Mouse (Mus musculus) C2C12 (cell line): ENCODE measurements around the gene Dock3. TPM values are rescaled to one million over a fixed set of nuclear protein-coding genes. Genes with fewer than 3 reads are reported as not detected.

Experiments
- H3K27me3 ChIP-seq: one replicate; pipeline ENCODE4 v1.6.1; 2011; ENCODE audit not compliant: control insufficient read depth, insufficient read depth, insufficient read length
- H3K36me3 ChIP-seq: one replicate; pipeline ENCODE4 v1.6.1; 2011; ENCODE audit not compliant: control insufficient read depth, insufficient read depth
- H3K4me3 ChIP-seq: one replicate; pipeline ENCODE4 v1.5.1; 2011; ENCODE audit warnings: mild to moderate bottlenecking, control low read depth; ENCODE audit not compliant: poor library complexity, insufficient read depth, severe bottlenecking
- H3K79me2 ChIP-seq: one replicate; pipeline ENCODE4 v1.6.1; 2011; ENCODE audit not compliant: control insufficient read depth, insufficient read depth
- H3K79me3 ChIP-seq: one replicate; pipeline ENCODE4 v1.6.1; 2011; ENCODE audit warnings: low read depth, control low read depth
- H3ac ChIP-seq: one replicate; pipeline ENCODE3; 2011; ENCODE audit warnings: low read depth; ENCODE audit not compliant: control insufficient read depth, insufficient read length
- CEBPB ChIP-seq: IDR thresholded peaks from one replicate; pipeline ENCODE4 v1.6.1; 2011; ENCODE audit warnings: low read depth, mild to moderate bottlenecking, control low read depth, moderate library complexity
- CTCF ChIP-seq: IDR thresholded peaks from one replicate; pipeline ENCODE4 v1.5.1; 2011; ENCODE audit not compliant: control insufficient read depth, insufficient read depth, insufficient read length
- FOSL1 ChIP-seq: IDR thresholded peaks from one replicate; pipeline ENCODE4 v1.8.0; 2011; ENCODE audit warnings: mild to moderate bottlenecking, low read length; ENCODE audit not compliant: poor library complexity, insufficient read depth, severe bottlenecking
- MAX ChIP-seq: IDR thresholded peaks from one replicate; pipeline ENCODE4 v1.6.1; 2011; ENCODE audit warnings: mild to moderate bottlenecking, control low read depth
- MYOD1 ChIP-seq: IDR thresholded peaks from one replicate; pipeline ENCODE4 v1.6.1; 2011; ENCODE audit warnings: low read depth; ENCODE audit not compliant: control insufficient read depth, insufficient read length
- MYOG ChIP-seq: IDR thresholded peaks from one replicate; pipeline ENCODE4 v1.6.1; 2011; ENCODE audit not compliant: control insufficient read depth, insufficient read length; ENCODE audit errors: extremely low read depth
- USF1 ChIP-seq: IDR thresholded peaks from one replicate; pipeline ENCODE4 v1.6.1; 2011; ENCODE audit warnings: low read depth, mild to moderate bottlenecking, control low read depth, moderate library complexity
- polyA plus RNA-seq: library from polyadenylated mRNA; unstranded; fragments of >200 nt; fragmentation: generic; extraction: Trizol; gene quantifications from one replicate; pipeline ENCODE4 v1.2.1, GENCODE M21; 2012; ENCODE audit warnings: missing spikeins

Dock3 gene
- polyA plus RNA-seq, 1 experiment, result 0.26 TPM

- no peaks in the 10 kb centered on the region for H3K27me3 ChIP-seq
- H3K36me3 ChIP-seq, result no peaks in the 10 kb centered on the region
- H3K4me3 ChIP-seq, result no peak overlapping the region
- H3K79me2 ChIP-seq, result no peaks in the 10 kb centered on the region
- no peak overlapping the region for H3ac ChIP-seq
- H3K79me3 ChIP-seq, result no peaks in the 10 kb centered on the region
- TF ChIP-seq MYOG (no peak), USF1 (no peak), CTCF (no peak), MYOD1 (no peak), MAX (no peak), CEBPB (no peak), FOSL1 (no peak)
Measured at GRCm38 (mm10) chr9:107254925-107255324, 23.2 kb upstream of the Dock3 start.

- no peak overlapping the region for H3K4me3 ChIP-seq
Measured at GRCm38 (mm10) chr9:107254476-107254875, 22.8 kb upstream of the Dock3 start.

GRCm38 (mm10) chr9:107252164-107252563 lies 20.5 kb upstream of the Dock3 start:
- Histone ChIP-seq H3K79me3 (no peaks in the 10 kb centered on the region), H3K36me3 (no peaks in the 10 kb centered on the region), H3ac (no peak overlapping the region), H3K27me3 (no peaks in the 10 kb centered on the region), H3K4me3 (no peak overlapping the region), H3K79me2 (no peaks in the 10 kb centered on the region)
- TF ChIP-seq CTCF, result no peak
- no peak for TF ChIP-seq USF1
- TF ChIP-seq MYOD1, result no peak
- no peak for TF ChIP-seq FOSL1
- TF ChIP-seq CEBPB, result no peak
- no peak for TF ChIP-seq MYOG
- TF ChIP-seq MAX, result no peak

More at GRCm38 (mm10) chr9:107254476-107254875, 22.8 kb upstream of the Dock3 start:
- Histone ChIP-seq H3K36me3 (no peaks in the 10 kb centered on the region), H3K27me3 (no peaks in the 10 kb centered on the region), H3ac (no peak overlapping the region), H3K79me3 (no peaks in the 10 kb centered on the region), H3K79me2 (no peaks in the 10 kb centered on the region)
- TF ChIP-seq USF1 (no peak), MYOD1 (no peak), CTCF (no peak), CEBPB (no peak), MAX (no peak), FOSL1 (no peak), MYOG (no peak)

- Histone ChIP-seq H3K79me2 (no peaks in the 10 kb centered on the region), H3K4me3 (no peak overlapping the region), H3K27me3 (no peaks in the 10 kb centered on the region), H3K79me3 (no peaks in the 10 kb centered on the region), H3K36me3 (no peaks in the 10 kb centered on the region), H3ac (no peak overlapping the region)
- TF ChIP-seq MYOG (no peak), USF1 (no peak), MYOD1 (no peak), FOSL1 (no peak), CTCF (no peak), CEBPB (no peak), MAX (no peak)
Measured at GRCm38 (mm10) chr9:107250416-107251337, 19.0 kb upstream of the Dock3 start.

- Histone ChIP-seq H3K79me3 (no peaks in the 10 kb centered on the region), H3K36me3 (no peaks in the 10 kb centered on the region), H3ac (no peak overlapping the region), H3K79me2 (no peaks in the 10 kb centered on the region), H3K4me3 (no peak overlapping the region), H3K27me3 (no peaks in the 10 kb centered on the region)
- no peak for TF ChIP-seq FOSL1
- no peak for TF ChIP-seq CTCF
- no peak for TF ChIP-seq MYOD1
- TF ChIP-seq MYOG, result no peak
Measured at GRCm38 (mm10) chr9:107249154-107249553, 17.4 kb upstream of the Dock3 start.
